Mouse (Mus musculus): ENCODE data around the gene Ttc21a.

- TF ChIP-seq GABPA (IDR thresholded peaks at IDR 0.05; ENCODE audit: insufficient replicate concordance, low read depth, low read length) (no peak), POLR2A (IDR thresholded peaks at IDR 0.05; ENCODE audit: low read depth, low read length) (no peak)
Observed at GRCm38 (mm10) chr9:119895040-119895721, 42.2 kb upstream of the Ttc21a start.
